Mouse (Mus musculus) MEL-GATA-1-ER (cell line): ENCODE results near the gene Pip5k1c.

Source experiments
- DNase-seq: peaks from one replicate; pipeline ENCODE4 v3.0.0-alpha.2; 2012; ENCODE audit warnings: low read depth; ENCODE audit errors: extremely low read depth

Pip5k1c gene

DNA sequence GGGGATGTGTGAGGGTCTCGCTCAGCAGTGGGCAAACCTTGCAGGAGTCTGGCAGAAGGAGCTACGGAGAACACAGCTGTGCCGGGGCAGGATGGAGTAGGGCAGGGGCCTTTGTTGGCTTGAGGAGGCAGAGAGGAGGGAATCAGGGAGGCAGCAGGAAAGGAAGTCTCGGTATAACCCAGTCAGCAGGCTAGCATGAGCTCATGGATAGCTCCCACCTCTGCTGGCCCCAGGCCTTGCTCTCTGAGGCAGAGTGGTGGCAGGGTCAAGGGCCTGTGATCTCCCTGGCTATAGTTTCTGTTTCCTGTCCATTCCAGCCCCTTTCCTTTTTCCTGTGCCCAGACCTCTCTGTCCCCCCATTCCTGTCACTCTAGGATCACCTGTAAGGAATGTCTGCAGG lies 9.5 kb downstream of the Pip5k1c start:
- DNase-seq: no peak

GRCm38 (mm10) chr10:81302781-81303218 lies 10.0 kb downstream of the Pip5k1c start:
- DNase-seq: no peak

DNA sequence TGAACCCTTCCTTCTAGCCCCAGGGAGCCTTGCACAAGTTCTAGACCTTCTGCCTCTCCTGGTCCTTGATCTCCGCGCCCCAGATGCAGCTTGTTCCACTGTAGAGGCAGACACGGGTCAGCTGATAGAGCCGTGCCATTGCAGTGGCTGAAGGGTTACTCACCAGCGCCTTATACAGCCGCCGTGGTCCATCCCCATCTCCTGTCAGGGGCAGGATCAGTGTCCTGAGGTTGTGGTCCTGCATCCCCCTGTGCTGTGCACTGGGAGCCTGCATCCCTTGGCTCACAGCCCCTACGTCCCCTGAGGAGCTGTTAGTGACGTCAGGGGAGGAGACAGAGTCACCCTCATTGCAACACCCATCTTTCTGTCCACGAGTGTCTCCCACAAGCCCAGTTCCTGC lies 10.5 kb downstream of the Pip5k1c start:
- no peak for DNase-seq

- no peak for DNase-seq
Observed at GRCm38 (mm10) chr10:81303761-81304160, 11.0 kb downstream of the Pip5k1c start.

DNA sequence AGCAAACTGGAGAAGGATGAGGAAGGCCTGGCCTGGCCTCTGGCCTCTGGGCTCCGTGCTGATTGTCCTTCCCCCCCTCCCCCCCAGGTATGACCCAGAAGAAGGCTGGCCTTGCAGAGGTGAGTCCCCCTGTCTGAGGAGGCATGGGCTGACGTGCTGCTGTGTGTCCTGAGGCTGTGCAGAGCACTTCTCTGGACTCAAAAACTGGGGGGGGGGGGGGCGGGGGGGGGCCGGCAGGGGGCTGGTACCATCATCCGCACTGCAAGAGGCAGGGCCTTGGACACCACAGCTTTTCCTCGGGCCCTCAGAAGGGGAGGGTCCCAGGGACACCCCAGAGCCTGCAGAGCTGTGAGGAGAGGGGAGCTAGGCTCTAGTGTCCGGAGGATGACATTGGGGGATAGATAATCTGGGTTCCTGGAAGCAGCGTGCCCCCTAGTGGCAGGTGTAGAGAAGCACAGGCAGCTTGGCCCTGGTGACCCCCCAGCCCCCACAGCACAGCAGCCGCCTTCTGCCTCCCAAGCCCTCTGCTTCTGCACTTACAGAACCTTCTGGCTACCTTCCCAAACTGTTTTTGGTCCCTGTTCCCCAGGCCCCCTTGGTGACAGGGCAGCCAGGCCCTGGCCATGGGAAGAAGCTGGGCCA lies 12.0 kb downstream of the Pip5k1c start:
- DNase-seq: no peak

- no peak for DNase-seq
Observed at GRCm38 (mm10) chr10:81305663-81306062, 12.9 kb downstream of the Pip5k1c start.

DNA sequence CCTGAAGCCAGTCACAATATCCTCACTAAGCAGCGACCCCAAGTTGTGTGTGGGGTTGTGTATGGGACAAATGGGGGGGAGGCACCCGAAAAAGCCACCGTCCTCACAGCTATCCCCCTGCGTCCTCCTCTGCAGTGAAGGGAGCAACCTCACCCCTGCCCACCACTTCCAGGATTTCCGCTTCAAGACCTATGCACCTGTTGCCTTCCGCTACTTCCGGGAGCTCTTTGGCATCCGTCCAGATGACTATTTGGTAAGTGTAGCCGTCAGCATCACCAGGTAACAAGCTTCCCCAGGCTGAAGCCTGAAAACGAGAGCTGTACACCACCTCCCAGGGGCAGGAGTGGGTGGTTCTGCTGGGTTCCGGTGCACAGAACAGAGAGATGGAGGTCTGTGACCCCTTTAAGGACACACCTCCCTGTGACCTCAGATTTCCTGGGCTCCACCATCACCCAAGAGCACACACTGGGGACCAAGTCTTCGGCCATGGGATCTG lies 13.5 kb downstream of the Pip5k1c start:
- DNase-seq: no peak

- no peak for DNase-seq
Observed at GRCm38 (mm10) chr10:81306837-81307682, 14.3 kb downstream of the Pip5k1c start.

GRCm38 (mm10) chr10:81309571-81309970 lies 16.8 kb downstream of the Pip5k1c start:
- no peak for DNase-seq

GRCm38 (mm10) chr10:81313581-81313980 lies 20.8 kb downstream of the Pip5k1c start:
- DNase-seq: no peak

GRCm38 (mm10) chr10:81314201-81314600 lies 21.4 kb downstream of the Pip5k1c start:
- no peak for DNase-seq

- DNase-seq: no peak
Observed at GRCm38 (mm10) chr10:81315587-81315986, 22.8 kb downstream of the Pip5k1c start.

DNA sequence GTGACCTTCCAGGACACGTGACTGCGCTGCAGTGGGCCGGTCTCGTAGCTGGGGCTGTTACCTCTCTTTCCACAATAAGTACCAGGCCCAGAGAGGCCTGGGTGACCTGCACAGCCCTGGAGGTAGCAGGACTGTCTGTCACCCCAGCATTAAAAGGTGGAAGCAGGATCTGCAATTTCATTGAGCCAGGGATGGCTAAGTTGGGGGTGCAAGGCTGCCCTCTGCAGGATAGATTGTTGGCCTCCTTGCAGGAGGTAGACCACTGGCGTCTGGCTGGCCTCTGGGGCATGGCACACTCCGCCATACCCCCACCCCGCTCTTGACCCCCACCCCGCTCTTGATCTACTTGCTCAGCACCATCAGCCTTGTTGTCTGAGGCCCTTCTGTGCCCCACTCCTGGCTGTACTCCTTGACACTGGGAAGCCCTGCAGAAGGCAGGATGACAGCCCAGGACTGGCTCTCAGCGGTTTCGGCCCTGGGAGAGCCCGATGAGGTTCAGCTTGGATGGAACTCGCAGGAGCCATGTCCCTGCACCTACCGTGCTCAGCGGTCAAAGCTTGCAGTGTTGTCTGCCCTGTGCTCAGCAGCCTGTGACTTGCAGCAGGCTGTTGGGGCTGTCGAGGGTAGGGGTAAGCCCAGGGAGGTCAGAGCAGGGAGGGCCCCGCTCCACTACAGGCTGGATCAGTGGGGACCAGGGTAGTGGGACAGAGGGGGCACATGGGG lies 23.7 kb downstream of the Pip5k1c start:
- no peak for DNase-seq

- no peak for DNase-seq
Observed at GRCm38 (mm10) chr10:81317273-81317672, 24.5 kb downstream of the Pip5k1c start.

DNA sequence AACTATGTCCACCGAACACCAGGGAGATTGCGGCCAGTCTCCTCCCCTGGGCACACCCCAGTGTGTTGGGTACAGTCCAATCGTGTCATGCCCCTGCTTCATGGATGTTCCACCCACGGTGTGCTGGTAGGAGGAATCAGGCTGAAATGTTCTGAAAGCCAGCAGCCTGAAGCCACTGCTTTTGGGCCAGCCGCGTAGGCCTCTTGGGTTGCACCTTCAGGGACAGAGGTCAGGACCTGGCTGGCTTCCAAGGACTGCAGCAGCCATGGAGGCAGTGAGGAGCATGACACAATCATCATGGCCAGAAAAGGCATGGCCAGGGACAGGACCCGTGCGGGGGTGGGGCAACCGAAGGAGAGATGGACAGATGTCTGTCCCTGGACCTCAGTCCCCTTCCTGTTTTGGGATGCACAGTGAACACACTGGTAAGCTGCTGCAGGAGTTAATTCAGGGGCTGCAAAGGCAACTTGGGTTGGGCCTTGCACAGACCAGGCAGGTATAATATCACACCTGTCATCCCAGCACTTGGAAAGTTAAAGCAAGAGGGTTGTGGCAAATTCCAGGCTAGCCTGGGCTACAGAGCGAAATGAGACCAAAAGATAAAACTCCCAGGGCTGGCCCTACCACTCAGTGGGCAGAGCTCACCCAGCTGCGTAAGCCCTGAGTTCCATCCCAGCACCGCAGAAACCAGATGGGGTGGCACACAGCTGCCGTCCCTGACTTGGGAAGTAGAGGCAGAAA lies 26.0 kb downstream of the Pip5k1c start:
- DNase-seq: no peak

DNA sequence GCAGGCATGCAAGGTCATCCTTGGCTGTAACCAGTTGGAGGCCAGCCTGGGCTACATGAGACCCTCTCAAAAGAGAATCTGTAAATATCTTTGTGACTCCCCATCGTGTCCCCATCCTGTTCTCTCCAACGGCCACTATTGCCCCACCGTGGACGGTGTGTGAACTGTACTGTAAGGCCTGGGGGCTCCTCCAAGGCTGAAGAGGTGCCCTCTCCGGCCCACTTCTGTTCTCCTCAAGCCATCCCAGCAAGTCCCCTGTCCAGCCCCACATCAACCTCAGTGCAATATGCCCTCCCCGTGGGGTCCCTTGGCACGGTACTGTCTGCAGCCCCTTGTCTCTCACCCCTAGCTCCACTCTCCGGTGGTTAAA lies 26.6 kb downstream of the Pip5k1c start:
- peak; percentile 6 for DNase-seq

DNA sequence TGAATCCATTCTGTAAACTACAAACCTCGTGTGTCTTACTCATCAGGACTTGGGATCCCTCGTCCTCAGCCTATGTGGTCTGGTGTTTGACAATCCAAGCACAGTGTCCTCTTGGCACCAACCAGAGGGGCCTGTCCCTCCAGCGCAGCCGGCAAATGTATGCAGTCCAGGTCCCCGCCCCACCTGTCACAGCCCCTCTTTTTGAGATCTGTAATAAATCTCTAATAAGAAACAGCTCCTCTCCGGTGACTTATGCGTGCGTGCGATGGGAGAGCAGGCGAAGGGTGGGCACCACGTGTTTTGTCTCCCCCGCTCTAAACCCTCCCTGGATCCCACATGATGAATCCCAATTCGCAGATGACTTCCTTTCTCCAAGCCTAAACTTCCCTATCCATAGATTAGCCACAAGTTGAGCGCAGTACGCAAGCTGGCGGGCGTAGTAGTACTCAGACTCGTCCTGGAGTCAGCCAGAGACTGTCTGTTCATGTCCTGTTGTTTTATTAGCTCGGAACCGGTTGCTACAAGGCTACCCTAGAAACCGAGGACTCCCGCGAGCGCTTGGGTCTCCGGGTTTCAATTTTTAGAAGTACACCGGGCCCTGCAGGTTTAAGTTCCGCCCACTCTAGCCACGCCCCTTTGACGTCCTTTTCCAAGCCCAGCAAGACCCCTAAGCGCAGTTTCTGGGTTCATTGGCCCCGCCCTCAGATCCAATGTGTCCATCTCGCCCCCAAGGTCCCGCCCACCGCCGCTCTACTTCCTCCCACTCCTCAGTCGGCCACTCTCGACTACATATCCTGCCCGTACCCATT lies 27.2 kb downstream of the Pip5k1c start:
- no peak for DNase-seq

- DNase-seq: peak; percentile 99
Observed at GRCm38 (mm10) chr10:81320550-81321347, 28.0 kb downstream of the Pip5k1c start, which contains the start of gene Cactin. Gene Cactin (plus strand): TSS chr10:81321103.

- no peak for DNase-seq
Observed at GRCm38 (mm10) chr10:81321436-81321835, 28.7 kb downstream of the Pip5k1c start.

DNA sequence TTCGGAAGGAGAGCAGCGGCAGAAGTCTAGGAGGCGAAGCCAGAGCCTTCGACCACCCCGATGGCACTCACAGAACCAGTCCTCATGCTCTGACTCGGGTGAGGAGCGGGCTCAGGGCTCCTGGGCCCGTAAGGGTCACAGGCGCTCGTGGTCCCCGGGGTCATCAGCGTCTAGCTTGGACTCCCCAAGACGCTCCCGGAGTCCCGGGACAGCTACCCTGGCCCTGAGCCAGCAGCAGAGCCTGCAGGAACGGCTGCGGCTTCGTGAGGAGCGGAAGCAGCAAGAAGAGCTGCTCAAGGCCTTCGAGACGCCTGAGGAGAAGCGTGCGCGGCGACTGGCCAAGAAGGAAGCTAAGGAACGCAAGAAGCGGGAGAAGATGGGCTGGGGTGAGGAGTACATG lies 29.7 kb downstream of the Pip5k1c start:
- no peak for DNase-seq
